Mouse (Mus musculus) embryonic fibroblast, embryonic 13.5 days (primary cell): Measurements from ENCODE around the gene Ppp1r37.

Source experiments
- CTCF ChIP-seq: IDR thresholded peaks from 2 replicates; pipeline ENCODE4 v1.5.1; 2011; ENCODE audit warnings: mild to moderate bottlenecking, control low read depth, low read length, moderate library complexity, borderline replicate concordance; ENCODE audit not compliant: insufficient read depth
- POLR2A ChIP-seq: IDR thresholded peaks from 2 replicates; pipeline ENCODE4 v1.6.1; 2011; ENCODE audit warnings: low read depth, mild to moderate bottlenecking, control low read depth, low read length, moderate library complexity

GRCm38 (mm10) chr7:19485488-19485887 is 77.4 kb downstream of the Ppp1r37 start:
- TF ChIP-seq POLR2A (no peak), CTCF (no peak)
